Mouse (Mus musculus) left cerebral cortex, adult 8-10 months (tissue): ENCODE data around the gene Ermp1. TPM values are rescaled to one million over a fixed set of nuclear protein-coding genes. Genes with fewer than 3 reads are reported as not detected.
A peak's percentile ranks its signal among the peaks of the same experiment; 100 is the strongest.

Experiments used
- DNase-seq, 2 experiments: peaks; one replicate each; pipeline ENCODE4 v3.0.0; 2022; ENCODE audit warnings: low spot score in 2 of 2
- total RNA-seq, 4 experiments: library from RNA; stranded (reverse); gene quantifications; 2 replicates each; pipeline ENCODE4 v1.2.4; 2022

Ermp1 gene
- total RNA-seq = 10 to 100 TPM; 37.0 to 41.9 (median 40.1) TPM

- peak; percentile 91 to 99 for DNase-seq
These were observed at the start of gene Ermp1 for GRCm38 (mm10) chr19:29647651-29648549. Gene Ermp1, minus strand, starts transcription at chr19:29648415.

- no peak for DNase-seq
These were observed 49.1 kb upstream of the Ermp1 start, which contains the start of gene Mlana for GRCm38 (mm10) chr19:29697245-29697874. Gene Mlana, plus strand, starts transcription at chr19:29697824.

GRCm38 (mm10) chr19:29696840-29697239, 48.6 kb upstream of the Ermp1 start:
- DNase-seq = no peak

GRCm38 (mm10) chr19:29696309-29696708, 48.1 kb upstream of the Ermp1 start:
- no peak for DNase-seq

GRCm38 (mm10) chr19:29695071-29695470, 46.9 kb upstream of the Ermp1 start:
- no peak for DNase-seq

GRCm38 (mm10) chr19:29683844-29684540, 35.8 kb upstream of the Ermp1 start:
- peak; percentile 34 to 67 for DNase-seq

GRCm38 (mm10) chr19:29680182-29681152, 32.3 kb upstream of the Ermp1 start:
- DNase-seq = no peak

- no peak for DNase-seq
These were observed 30.1 kb upstream of the Ermp1 start for GRCm38 (mm10) chr19:29678181-29678778.

GRCm38 (mm10) chr19:29676479-29677193, 28.4 kb upstream of the Ermp1 start:
- no peak for DNase-seq

- DNase-seq = no peak
These were observed 27.4 kb upstream of the Ermp1 start for GRCm38 (mm10) chr19:29675562-29676078.

GRCm38 (mm10) chr19:29674946-29675345, 26.7 kb upstream of the Ermp1 start:
- no peak for DNase-seq

GRCm38 (mm10) chr19:29672660-29673059, 24.4 kb upstream of the Ermp1 start:
- DNase-seq = no peak

GRCm38 (mm10) chr19:29671160-29671559, 22.9 kb upstream of the Ermp1 start:
- DNase-seq = no peak

GRCm38 (mm10) chr19:29670247-29670646, 22.0 kb upstream of the Ermp1 start:
- no peak for DNase-seq

- no peak for DNase-seq
These were observed 19.9 kb upstream of the Ermp1 start for GRCm38 (mm10) chr19:29668135-29668534.

GRCm38 (mm10) chr19:29666965-29667594, 18.9 kb upstream of the Ermp1 start:
- no peak for DNase-seq

GRCm38 (mm10) chr19:29666164-29666563, 17.9 kb upstream of the Ermp1 start:
- no peak for DNase-seq

GRCm38 (mm10) chr19:29664934-29665333, 16.7 kb upstream of the Ermp1 start:
- no peak for DNase-seq

GRCm38 (mm10) chr19:29663780-29664179, 15.6 kb upstream of the Ermp1 start:
- DNase-seq = no peak
